Mouse (Mus musculus) bone marrow macrophage, adult 2 months (primary cell): ENCODE results near the gene Gm20388.

ENCODE experiments used
- CTCF ChIP-seq: IDR thresholded peaks from 2 replicates; pipeline ENCODE4 v1.5.1; 2012; ENCODE audit warnings: low read depth, mild to moderate bottlenecking, low read length, moderate library complexity
- POLR2A ChIP-seq: IDR thresholded peaks from 2 replicates; pipeline ENCODE4 v1.6.1; 2012; ENCODE audit warnings: mild to moderate bottlenecking, low read depth, low read length, borderline replicate concordance

GRCm38 (mm10) chr8:124038121-124038520, 4127.5 kb downstream of the Gm20388 start:
- TF ChIP-seq POLR2A: no peak
- no peak for TF ChIP-seq CTCF
